Mouse (Mus musculus) spleen, postnatal 10 days (tissue): ENCODE results near the gene Ccnt1.

Source experiments
- DNase-seq, 2 experiments: peaks; one replicate each; pipeline ENCODE4 v3.0.0; 2021 to 2022; ENCODE audit warnings: low spot score in 2 of 2

Gene Ccnt1

GRCm38 (mm10) chr15:98596609-98597008, 25.9 kb upstream of the Ccnt1 start:
- DNase-seq = no peak

- no peak for DNase-seq
These were observed 24.3 kb upstream of the Ccnt1 start for GRCm38 (mm10) chr15:98595049-98595448.

GRCm38 (mm10) chr15:98594193-98594592, 23.5 kb upstream of the Ccnt1 start:
- no peak for DNase-seq

GRCm38 (mm10) chr15:98591396-98591795, 20.7 kb upstream of the Ccnt1 start:
- DNase-seq = no peak

GRCm38 (mm10) chr15:98589640-98590336, 19.1 kb upstream of the Ccnt1 start:
- DNase-seq = no peak

GRCm38 (mm10) chr15:98587751-98588150, 17.0 kb upstream of the Ccnt1 start:
- DNase-seq = no peak

GRCm38 (mm10) chr15:98586141-98586540, 15.4 kb upstream of the Ccnt1 start:
- DNase-seq = peak in 1 of 2 experiments; percentile 46

GRCm38 (mm10) chr15:98585421-98585820, 14.7 kb upstream of the Ccnt1 start:
- no peak for DNase-seq

GRCm38 (mm10) chr15:98582996-98583395, 12.3 kb upstream of the Ccnt1 start:
- no peak for DNase-seq

- peak in 1 of 2 experiments; percentile 10 for DNase-seq
These were observed 11.7 kb upstream of the Ccnt1 start for GRCm38 (mm10) chr15:98582410-98582809.

GRCm38 (mm10) chr15:98579795-98580464, 9.2 kb upstream of the Ccnt1 start:
- peak; percentile 49 to 73 for DNase-seq

GRCm38 (mm10) chr15:98579310-98579709, 8.6 kb upstream of the Ccnt1 start:
- DNase-seq = no peak

- DNase-seq = no peak
These were observed 2.6 kb upstream of the Ccnt1 start for GRCm38 (mm10) chr15:98573293-98573692.

GRCm38 (mm10) chr15:98569795-98570365, 843 bp downstream of the Ccnt1 start:
- no peak for DNase-seq

GRCm38 (mm10) chr15:98569216-98569615, 1.5 kb downstream of the Ccnt1 start:
- DNase-seq = no peak

- peak; percentile 21 to 33 for DNase-seq
These were observed 2.3 kb downstream of the Ccnt1 start for GRCm38 (mm10) chr15:98568256-98569033.

GRCm38 (mm10) chr15:98567278-98568134, 3.2 kb downstream of the Ccnt1 start:
- DNase-seq = peak; percentile 98 to 99

- DNase-seq = no peak
These were observed 3.8 kb downstream of the Ccnt1 start for GRCm38 (mm10) chr15:98566973-98567277.

GRCm38 (mm10) chr15:98557186-98557585, 13.5 kb downstream of the Ccnt1 start:
- no peak for DNase-seq

GRCm38 (mm10) chr15:98555881-98556280, 14.8 kb downstream of the Ccnt1 start:
- no peak for DNase-seq

- no peak for DNase-seq
These were observed 18.0 kb downstream of the Ccnt1 start for GRCm38 (mm10) chr15:98552758-98553157.
